Mouse (Mus musculus): ENCODE results near the gene Selenot. TPM values are rescaled to one million over a fixed set of nuclear protein-coding genes. Genes with fewer than 3 reads are reported as not detected.
"Not testable (repeated sequence)": the region's sequence is repeated elsewhere in the genome, so short reads cannot be mapped to it uniquely, and the experiment has no call there.

Gene Selenot
- 10 to 100 TPM; 65.9 to 68.6 TPM for total RNA-seq (2021)
- long read RNA-seq, experiment 1, partial matches to known transcripts: 0 of 11 reads
- long read RNA-seq, experiment 1, other reads (novel, unspliced or antisense): 7 of 11 reads
- long read RNA-seq, experiment 2, partial matches to known transcripts: 1 of 10 reads
- long read RNA-seq, experiment 2, other reads (novel, unspliced or antisense): 6 of 10 reads

DNA sequence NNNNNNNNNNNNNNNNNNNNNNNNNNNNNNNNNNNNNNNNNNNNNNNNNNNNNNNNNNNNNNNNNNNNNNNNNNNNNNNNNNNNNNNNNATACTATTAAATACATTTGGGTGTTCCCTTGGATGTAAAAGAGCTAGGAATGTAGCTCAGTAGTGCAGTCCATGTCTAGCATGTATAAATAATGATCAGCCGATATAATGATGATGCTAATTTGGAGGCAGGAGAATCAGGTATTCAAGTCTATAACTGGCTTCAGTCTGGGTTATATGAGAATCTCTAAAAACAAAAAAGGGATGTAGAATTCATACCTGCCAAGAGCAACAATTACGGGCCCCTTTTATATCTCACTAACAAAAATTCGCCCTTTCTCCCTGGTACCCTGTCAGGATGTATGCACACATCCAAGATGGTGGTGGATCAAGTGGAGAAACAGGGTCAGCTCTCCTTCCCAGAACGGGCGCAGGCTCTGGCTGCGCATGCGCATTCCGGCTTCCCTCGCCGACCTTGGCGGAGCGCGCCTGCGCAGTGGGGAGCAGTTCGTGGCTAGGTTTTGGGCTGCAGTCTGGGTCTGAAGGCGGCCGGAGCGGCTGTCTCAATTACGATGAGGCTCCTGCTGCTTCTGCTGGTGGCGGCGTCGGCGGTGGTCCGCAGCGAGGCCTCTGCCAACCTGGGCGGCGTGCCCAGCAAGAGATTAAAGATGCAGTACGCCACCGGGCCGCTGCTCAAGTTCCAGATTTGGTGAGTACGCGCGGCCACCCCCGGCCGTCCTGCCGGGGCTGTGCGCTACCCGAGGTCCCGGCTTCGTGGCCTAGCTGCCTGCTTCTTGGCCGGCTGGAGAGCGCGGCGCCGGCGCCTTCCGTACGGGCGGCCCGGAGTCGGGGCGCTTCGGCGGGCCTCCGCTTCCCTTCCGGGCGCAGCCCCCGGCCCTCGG lies at the start of gene Selenot:
Gene Selenot, plus strand, starts transcription at position 500 of the 930 bp plus-strand sequence.
- DNase-seq (ENCODE audit: low spot score in 2 of 2): peak; percentile 94 to 96

- DNase-seq (ENCODE audit: low spot score in 2 of 2): no peak
These were observed 39.9 kb upstream of the Selenot start for GRCm38 (mm10) chr3:58536573-58536972.

- no peak for DNase-seq (ENCODE audit: low spot score in 2 of 2)
These were observed 24.2 kb upstream of the Selenot start for GRCm38 (mm10) chr3:58552001-58552811.

GRCm38 (mm10) chr3:58556649-58557048 lies 19.8 kb upstream of the Selenot start:
- DNase-seq (ENCODE audit: low spot score in 2 of 2): no peak

GRCm38 (mm10) chr3:58559887-58560286 lies 16.5 kb upstream of the Selenot start:
- no peak for DNase-seq (ENCODE audit: low spot score in 2 of 2)

DNA sequence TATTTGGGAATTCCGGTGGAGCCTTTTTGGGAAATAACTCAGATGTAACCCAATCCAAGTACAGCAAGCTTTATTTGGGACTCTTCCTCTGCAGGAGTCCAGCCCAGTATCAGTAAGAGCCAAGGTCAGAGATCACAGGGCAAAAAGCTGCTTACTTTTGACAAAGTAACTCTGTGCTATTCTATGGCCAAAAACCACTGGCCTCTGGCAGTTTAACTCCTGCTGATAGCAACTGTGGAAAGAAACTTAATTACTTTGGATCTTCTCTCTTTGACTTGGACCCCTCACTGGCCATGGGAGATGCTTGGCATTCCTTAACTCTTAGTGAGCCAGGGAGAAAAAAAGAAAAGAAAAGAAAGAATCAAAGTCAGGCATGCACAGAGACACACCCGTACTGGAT lies 15.0 kb upstream of the Selenot start:
- DNase-seq (ENCODE audit: low spot score in 2 of 2): no peak

GRCm38 (mm10) chr3:58570821-58571220 lies 5.6 kb upstream of the Selenot start:
- no peak for DNase-seq (ENCODE audit: low spot score in 2 of 2)

GRCm38 (mm10) chr3:58577067-58577503 lies 649 bp downstream of the Selenot start:
- DNase-seq (ENCODE audit: low spot score in 2 of 2): peak; percentile 22 to 64

DNA sequence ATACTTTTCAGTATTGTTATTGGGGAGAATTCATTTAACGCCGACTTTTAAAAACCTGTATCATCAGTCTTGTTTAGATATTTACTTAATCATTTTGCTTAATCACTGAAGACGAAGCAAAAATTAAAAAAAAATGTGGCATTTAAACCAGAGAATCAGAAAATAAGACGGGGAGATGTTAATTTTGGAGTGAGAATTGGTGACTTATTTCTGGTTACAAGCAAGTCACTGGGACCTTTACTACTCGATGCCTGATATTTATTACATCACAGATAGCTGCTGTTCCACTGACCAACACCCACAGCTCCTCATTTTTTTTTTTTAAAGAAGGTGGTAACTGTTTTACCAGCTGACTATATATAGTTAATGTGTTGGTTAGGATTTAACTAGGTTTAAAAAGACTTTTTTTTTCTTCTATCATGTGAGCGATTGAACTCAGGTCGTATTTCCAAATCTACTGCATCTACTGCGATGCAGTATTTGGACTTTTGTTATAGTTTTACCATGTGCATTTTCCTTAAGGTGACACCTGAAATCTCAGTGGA lies 1.1 kb downstream of the Selenot start:
- no peak for DNase-seq (ENCODE audit: low spot score in 2 of 2)

DNA sequence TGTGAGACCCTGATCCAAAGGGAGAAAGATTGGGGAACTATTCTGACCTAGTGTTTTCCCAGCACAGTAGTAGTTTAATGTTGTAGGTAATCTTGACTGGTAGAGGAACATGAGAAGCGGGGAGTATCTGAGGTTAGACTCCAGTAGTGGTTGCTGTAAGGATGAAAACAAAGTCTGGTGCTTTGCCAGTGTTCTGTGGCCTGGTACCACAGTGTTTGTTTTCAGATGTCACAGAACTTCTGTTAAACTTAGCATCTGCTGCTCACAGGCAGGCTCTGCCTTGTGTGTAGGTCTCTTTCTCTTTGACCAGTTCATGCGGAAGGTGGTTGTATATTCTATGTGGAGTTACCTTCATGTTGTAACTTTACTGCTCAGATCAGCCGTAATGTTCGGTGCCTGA lies 5.1 kb downstream of the Selenot start:
- no peak for DNase-seq (ENCODE audit: low spot score in 2 of 2)

GRCm38 (mm10) chr3:58582297-58582696 lies 5.9 kb downstream of the Selenot start:
- no peak for DNase-seq (ENCODE audit: low spot score in 2 of 2)

DNA sequence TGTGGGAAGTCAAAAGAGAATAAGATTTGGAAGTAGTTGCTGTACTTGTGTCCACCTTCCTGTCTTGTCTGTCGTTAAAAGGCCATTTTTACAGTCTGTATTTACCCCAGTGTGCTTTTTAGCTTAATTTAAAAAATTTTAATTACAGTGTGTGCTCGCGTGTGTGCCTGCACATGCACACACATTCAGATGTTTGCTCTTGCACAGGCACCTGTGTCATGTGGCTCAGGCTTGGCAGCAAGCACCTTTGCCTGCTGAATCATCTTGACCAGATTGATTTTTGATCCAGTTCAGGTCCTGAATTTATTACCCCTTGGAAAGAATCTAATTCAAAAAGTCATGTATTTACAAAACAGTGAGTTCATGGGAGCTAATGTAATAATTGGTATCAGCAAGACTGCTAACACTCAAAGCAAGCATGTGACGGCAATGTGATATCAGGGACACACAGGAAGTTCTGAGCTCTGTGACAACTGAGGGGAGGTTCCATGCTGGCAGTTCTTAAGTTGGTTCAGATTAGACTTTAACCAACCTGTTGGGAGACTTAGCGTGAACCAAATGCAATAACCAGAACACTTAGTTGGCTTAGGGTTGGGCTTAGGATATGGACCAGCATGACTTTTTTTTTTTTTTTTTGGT lies 6.5 kb downstream of the Selenot start:
- DNase-seq (ENCODE audit: low spot score in 2 of 2): no peak

GRCm38 (mm10) chr3:58590544-58590943 lies 14.1 kb downstream of the Selenot start:
- not testable (repeated sequence) for DNase-seq (ENCODE audit: low spot score in 2 of 2)

- DNase-seq (ENCODE audit: low spot score in 2 of 2): not testable (repeated sequence)
These were observed 16.2 kb downstream of the Selenot start for GRCm38 (mm10) chr3:58592666-58593065.

DNA sequence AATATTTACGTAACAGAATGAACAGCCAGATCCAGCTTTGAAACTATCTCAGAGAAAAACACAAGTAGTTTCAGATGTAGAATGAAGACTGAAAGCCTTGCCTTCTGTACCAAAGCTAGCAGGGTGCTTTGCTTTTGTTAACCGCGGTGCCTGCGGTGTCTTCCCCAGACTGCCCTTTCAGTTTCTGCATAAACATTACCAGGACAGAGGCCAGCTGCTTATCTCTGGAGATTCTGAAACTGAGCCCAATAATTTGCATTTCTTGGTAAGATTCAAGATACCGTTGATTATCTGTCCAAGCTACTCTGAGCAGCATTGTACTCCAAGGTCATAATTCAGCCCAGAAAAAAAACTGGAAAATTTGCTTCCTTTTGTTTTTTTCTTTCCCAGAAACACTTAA lies 17.2 kb downstream of the Selenot start:
- DNase-seq (ENCODE audit: low spot score in 2 of 2): no peak

DNA sequence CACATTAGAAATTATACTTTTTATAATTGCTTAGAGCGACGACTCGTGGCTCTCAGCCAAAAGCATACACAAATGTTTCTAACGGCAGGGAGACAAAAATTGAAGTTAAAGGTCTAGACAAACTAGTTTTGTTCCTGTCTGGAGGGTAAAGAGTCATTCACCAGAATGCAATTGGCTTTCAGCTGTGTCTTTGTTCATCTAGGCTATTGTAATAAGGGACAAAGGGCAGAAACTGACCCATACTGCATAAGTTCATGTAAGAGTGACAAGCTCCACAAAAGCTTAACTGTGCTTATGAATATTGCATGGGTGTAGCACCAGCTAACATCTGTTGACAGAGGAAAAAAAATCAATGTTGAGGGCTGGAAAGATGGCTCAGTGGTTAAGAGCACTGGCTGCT lies 32.1 kb downstream of the Selenot start:
- no peak for DNase-seq (ENCODE audit: low spot score in 2 of 2)

- no peak for DNase-seq (ENCODE audit: low spot score in 2 of 2)
These were observed 33.5 kb downstream of the Selenot start for GRCm38 (mm10) chr3:58609985-58610384.

- DNase-seq (ENCODE audit: low spot score in 2 of 2): no peak
These were observed 44.6 kb downstream of the Selenot start for GRCm38 (mm10) chr3:58621066-58621465.

DNA sequence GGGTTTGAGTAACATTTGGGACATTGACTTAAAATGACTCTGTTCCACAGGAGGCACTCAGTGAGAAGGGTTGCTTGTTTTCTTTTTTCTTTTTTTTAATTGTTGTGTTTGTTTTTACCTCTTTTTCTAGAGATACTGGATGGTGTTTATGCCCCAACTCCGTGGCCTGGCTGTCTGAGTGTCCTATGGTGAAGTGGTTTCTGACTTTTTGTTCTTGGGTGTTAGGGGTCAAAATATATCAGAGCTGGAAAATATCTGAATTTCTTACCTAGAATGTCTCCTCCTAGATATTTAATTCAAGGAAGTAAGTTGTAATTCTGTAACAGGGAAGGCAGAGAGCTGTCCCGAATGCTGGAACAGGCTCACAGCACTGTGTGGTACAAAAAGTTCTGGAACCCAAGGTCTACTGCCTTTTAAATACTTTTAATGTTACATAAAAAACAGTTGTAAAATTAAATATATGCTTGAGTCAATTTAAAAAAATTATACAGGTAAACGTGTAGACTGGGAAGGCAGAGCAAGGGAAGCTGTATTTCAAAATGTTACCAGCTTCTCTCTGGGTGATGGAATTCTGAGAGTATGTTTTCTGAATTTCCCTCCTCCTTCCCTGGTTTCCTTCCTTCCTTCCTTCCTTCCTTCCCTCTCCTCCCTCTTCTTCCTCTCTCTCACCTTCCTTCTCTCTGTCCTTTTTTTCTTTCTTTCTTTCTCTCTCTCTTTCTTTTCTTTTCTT lies 46.4 kb downstream of the Selenot start:
- DNase-seq (ENCODE audit: low spot score in 2 of 2): no peak

DNA sequence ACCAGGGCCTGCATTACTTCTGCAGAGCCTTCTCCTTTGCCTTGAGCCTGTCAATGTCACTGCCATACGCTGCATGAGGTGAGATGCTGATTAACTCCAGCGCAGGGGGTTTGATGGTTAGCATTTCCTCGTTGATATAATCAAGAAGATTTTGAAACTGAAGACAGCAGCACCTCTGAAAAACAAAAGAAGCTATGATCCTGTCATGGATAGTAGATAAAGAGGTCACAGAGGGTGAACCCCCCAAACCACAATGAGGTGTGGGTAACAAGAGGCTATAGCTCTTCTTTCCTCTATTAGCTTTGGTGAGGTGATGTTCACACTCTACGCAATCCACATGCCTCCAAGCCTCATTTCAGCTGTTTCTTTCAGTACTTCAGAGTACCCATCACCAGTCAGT lies 48.5 kb downstream of the Selenot start:
- no peak for DNase-seq (ENCODE audit: low spot score in 2 of 2)
